Mouse (Mus musculus): ENCODE measurements around the gene Pacrg. TPM values are rescaled to one million over a fixed set of nuclear protein-coding genes. Genes with fewer than 3 reads are reported as not detected.

Gene Pacrg
- total and polyA plus RNA-seq, 3 experiments = not detected

- peaks cover 0 to 17% of the 10 kb centered on the region in 2 experiments; a peak in 2 of 4 replicates for H3K36me3 ChIP-seq (ENCODE audit: control insufficient read depth in 1 of 2, insufficient read depth in 2 of 2, low read length in 2 of 2)
- peaks cover 2 to 13% of the 10 kb centered on the region in 2 experiments for H3K4me1 ChIP-seq (ENCODE audit: control insufficient read depth in 1 of 2, insufficient read depth in 2 of 2, low read length in 2 of 2)
- no peak overlapping the region for H3K9ac ChIP-seq (ENCODE audit: control insufficient read depth, low read depth, low read length, poor library complexity, severe bottlenecking)
- no peaks in the 10 kb centered on the region for H3K79me2 ChIP-seq (ENCODE audit: control insufficient read depth, insufficient read depth, low read length, poor library complexity)
- H3K27ac ChIP-seq (ENCODE audit: control insufficient read depth, low read depth, low read length) = peak overlapping the region; percentile 83
- peak; percentile 95 for DNase-seq (ENCODE audit: low read depth, low spot score)
- H3K27me3 ChIP-seq (ENCODE audit: control insufficient read depth in 1 of 2, insufficient read depth in 2 of 2, low read length in 2 of 2) = no peaks in the 10 kb centered on the region
- no peaks in the 10 kb centered on the region for H3K9me3 ChIP-seq (replicated peaks; ENCODE audit: insufficient read depth, low read length)
- no peak overlapping the region for H3K4me3 ChIP-seq (ENCODE audit: control insufficient read depth in 1 of 2, insufficient read depth in 1 of 2, low read depth in 2 of 2, low read length in 2 of 2)
- TF ChIP-seq GABPA (IDR thresholded peaks at IDR 0.05; ENCODE audit: low read depth, low read length) (no peak), RAD21 (IDR thresholded peaks at IDR 0.05; ENCODE audit: low read depth, low read length) (no peak; the same call in 1 of the 2 replicates), USF1 (IDR thresholded peaks at IDR 0.05; ENCODE audit: low read depth, low read length) (0 out of 2 replicates have a peak, but pooled peaks have one; percentile 42), TAL1 (IDR thresholded peaks at IDR 0.05; ENCODE audit: low read length) (peak; percentile 99), MAZ (IDR thresholded peaks at IDR 0.05; ENCODE audit: low read depth, low read length) (no peak), ELF1 (IDR thresholded peaks at IDR 0.05; ENCODE audit: low read depth, low read length) (0 out of 2 replicates have a peak, but pooled peaks have one; percentile 35), SMC3 (IDR thresholded peaks at IDR 0.05; ENCODE audit: low read depth, low read length) (no peak), NELFE (IDR thresholded peaks at IDR 0.05; ENCODE audit: low read depth, low read length) (no peak), MYB (IDR thresholded peaks at IDR 0.05; ENCODE audit: low read depth, low read length) (peak; percentile 48; the same call in 1 of the 2 replicates), ZMIZ1 (IDR thresholded peaks at IDR 0.05; ENCODE audit: low read depth, low read length) (no peak), NRF1 (IDR thresholded peaks at IDR 0.05; ENCODE audit: insufficient read depth, low read depth, low read length, poor library complexity, severe bottlenecking) (no peak), POLR2AphosphoS2 (IDR thresholded peaks at IDR 0.05; ENCODE audit: low read length) (no peak), POLR2AphosphoS5 (IDR thresholded peaks at IDR 0.05; ENCODE audit: borderline replicate concordance, low read depth, low read length) (no peak), ZNF384 (IDR thresholded peaks at IDR 0.05; ENCODE audit: low read depth, low read length) (no peak), POLR2A (IDR thresholded peaks at IDR 0.05; ENCODE audit: control insufficient read depth in 1 of 2, insufficient read depth in 1 of 2, low read depth in 1 of 2, low read length in 2 of 2, poor library complexity in 1 of 2) (no peak), CHD2 (IDR thresholded peaks at IDR 0.05; ENCODE audit: low read length) (no peak), JUND (IDR thresholded peaks at IDR 0.05; ENCODE audit: low read depth, low read length) (no peak), TCF12 (IDR thresholded peaks at IDR 0.05; ENCODE audit: low read depth, low read length) (peak; percentile 94), BHLHE40 (IDR thresholded peaks at IDR 0.05; ENCODE audit: borderline replicate concordance, low read depth, low read length) (peak; percentile 65; the same call in 1 of the 2 replicates), TBP (IDR thresholded peaks at IDR 0.05; ENCODE audit: low read depth, low read length) (0 out of 2 replicates have a peak, but pooled peaks have one; percentile 16), MAX (IDR thresholded peaks at IDR 0.05; ENCODE audit: low read length) (peak; percentile 85), EP300 (IDR thresholded peaks at IDR 0.05; ENCODE audit: low read depth in 1 of 2, low read length in 2 of 2) (peak; percentile 93), CHD1 (IDR thresholded peaks at IDR 0.05; ENCODE audit: low read depth, low read length) (no peak), ETS1 (IDR thresholded peaks at IDR 0.05; ENCODE audit: low read depth, low read length) (peak; percentile 95), RCOR1 (IDR thresholded peaks at IDR 0.05; ENCODE audit: low read depth, low read length) (peak; percentile 80), ZKSCAN1 (IDR thresholded peaks at IDR 0.05; ENCODE audit: low read depth, low read length) (no peak), GATA1 (IDR thresholded peaks at IDR 0.05; ENCODE audit: low read depth, low read length) (peak; percentile 96), UBTF (IDR thresholded peaks at IDR 0.05; ENCODE audit: borderline replicate concordance, insufficient read depth, low read depth, low read length) (no peak), MAFK (IDR thresholded peaks at IDR 0.05; ENCODE audit: borderline replicate concordance, low read depth, low read length) (no peak), MYC (IDR thresholded peaks at IDR 0.05; ENCODE audit: low read depth, low read length) (peak; percentile 90), USF2 (IDR thresholded peaks at IDR 0.05; ENCODE audit: borderline replicate concordance in 1 of 2, insufficient read depth in 1 of 2, low read depth in 1 of 2, low read length in 2 of 2) (no peak), E2F4 (IDR thresholded peaks at IDR 0.05; ENCODE audit: borderline replicate concordance, low read depth, low read length) (no peak), ZC3H11A (IDR thresholded peaks at IDR 0.05; ENCODE audit: low read depth, low read length) (no peak), CTCF (IDR thresholded peaks at IDR 0.05 in 2 of 3, conservative IDR thresholded peaks at IDR 0.05 in 1 of 3; ENCODE audit: control insufficient read depth in 1 of 3, insufficient read depth in 1 of 3, low read depth in 2 of 3, low read length in 3 of 3, poor library complexity in 1 of 3, severe bottlenecking in 1 of 3) (no peak), KAT2A (conservative IDR thresholded peaks at IDR 0.05; ENCODE audit: low read depth, low read length) (no peak)
These were observed 34.4 kb upstream of the Pacrg start for GRCm38 (mm10) chr17:10874208-10875187.

Measured in MEL (cell line).